Mouse (Mus musculus) stomach, embryonic 16.5 days (tissue): ENCODE measurements around the gene Dnajb6. TPM values are rescaled to one million over a fixed set of nuclear protein-coding genes. Genes with fewer than 3 reads are reported as not detected.
"Not testable (repeated sequence)": the region's sequence is repeated elsewhere in the genome, so short reads cannot be mapped to it uniquely, and the experiment has no call there.

Experiments
- ATAC-seq: fragments of 200-750 bp; cut with Nextera tagmentation; 2 replicates; pipeline ENCODE4 v1.8.0; 2017; ENCODE audit warnings: moderate number of reproducible peaks, moderate TSS enrichment; ENCODE audit not compliant: insufficient read depth, low FRiP score
- H3K27ac ChIP-seq: fragments of 300-500 bp; sonication (generic); 2 replicates; pipeline ENCODE4 v1.5.1; 2014; ENCODE audit warnings: low read length
- H3K27me3 ChIP-seq: fragments of 300-500 bp; sonication (generic); 2 replicates; pipeline ENCODE4 v1.6.1; 2014; ENCODE audit warnings: low read length, control low read depth, mixed read lengths; ENCODE audit not compliant: control insufficient read depth, insufficient read depth
- H3K36me3 ChIP-seq: fragments of 300-500 bp; sonication (generic); 2 replicates; pipeline ENCODE4 v1.6.1; 2014; ENCODE audit warnings: low read length; ENCODE audit not compliant: control insufficient read depth, insufficient read depth
- H3K4me1 ChIP-seq: fragments of 300-500 bp; sonication (generic); 2 replicates; pipeline ENCODE4 v1.6.1; 2014; ENCODE audit warnings: low read length, control low read depth, mixed read lengths; ENCODE audit not compliant: control insufficient read depth, insufficient read depth
- H3K4me2 ChIP-seq: fragments of 300-500 bp; sonication (generic); 2 replicates; pipeline ENCODE4 v1.6.1; 2014; ENCODE audit warnings: low read depth, low read length, mixed read lengths
- H3K4me3 ChIP-seq: fragments of 300-500 bp; sonication (generic); replicated peaks from 2 replicates; pipeline ENCODE4 v1.5.1; 2014; ENCODE audit warnings: mild to moderate bottlenecking, low read length
- H3K9ac ChIP-seq: fragments of 300-500 bp; sonication (generic); 2 replicates; pipeline ENCODE4 v1.6.1; 2014; ENCODE audit warnings: low read length
- H3K9me3 ChIP-seq: fragments of 300-500 bp; sonication (generic); replicated peaks from 2 replicates; pipeline ENCODE4 v1.6.1; 2016; ENCODE audit warnings: low read length, control low read depth; ENCODE audit not compliant: control insufficient read depth
- WGBS: fragments of 180-500 bp; shearing (Covaris S2); extraction: QIAGEN DNeasy Blood & Tissue Kit; methylation state at CpG from one replicate; pipeline ENCODE4 v1.1.7; 2014; 5-methylcytosine and 5-hydroxymethylcytosine counted together
- polyA plus RNA-seq: library from polyadenylated mRNA; unstranded; fragments of >200 nt; fragmentation: Nextera tagmentation; extraction: Ambion mirVana; gene quantifications from 2 replicates; pipeline ENCODE4 v1.2.1, GENCODE M21; 2015

The Dnajb6 gene
- polyA plus RNA-seq, 1 experiment from 2014 or later: 136 TPM

GRCm38 (mm10) chr5:29721159-29721558 lies 14.3 kb upstream of the Dnajb6 start:
- H3K27ac ChIP-seq: no peak overlapping the region
- H3K4me3 ChIP-seq: no peak overlapping the region
- no peak for ATAC-seq
- H3K4me1 ChIP-seq: no peaks in the 10 kb centered on the region
- no peaks in the 10 kb centered on the region for H3K9me3 ChIP-seq
- no peaks in the 10 kb centered on the region for H3K27me3 ChIP-seq
- no peaks in the 10 kb centered on the region for H3K36me3 ChIP-seq
- no peak overlapping the region for H3K4me2 ChIP-seq
- H3K9ac ChIP-seq: no peak overlapping the region
- WGBS: 23% methylated on average over 1 of the region's 1 CpGs

- H3K27ac ChIP-seq: no peak overlapping the region
- no peaks in the 10 kb centered on the region for H3K36me3 ChIP-seq
- no peaks in the 10 kb centered on the region for H3K4me1 ChIP-seq
- H3K9ac ChIP-seq: no peak overlapping the region
- no peaks in the 10 kb centered on the region for H3K27me3 ChIP-seq
- 83% methylated on average over 2 of the region's 2 CpGs for WGBS
- no peak overlapping the region for H3K4me3 ChIP-seq
- no peak for ATAC-seq
- H3K9me3 ChIP-seq: no peaks in the 10 kb centered on the region
- no peak overlapping the region for H3K4me2 ChIP-seq
Observed at GRCm38 (mm10) chr5:29725369-29725768, 10.1 kb upstream of the Dnajb6 start.

GRCm38 (mm10) chr5:29726070-29726469 lies 9.4 kb upstream of the Dnajb6 start:
- H3K9me3 ChIP-seq, H3K27ac ChIP-seq, ATAC-seq, H3K4me3 ChIP-seq, H3K4me1 ChIP-seq, H3K4me2 ChIP-seq, H3K27me3 ChIP-seq, H3K36me3 ChIP-seq, H3K9ac ChIP-seq: not testable (repeated sequence)
- WGBS: 86% methylated on average over 5 of the region's 5 CpGs

- no peaks in the 10 kb centered on the region for H3K27me3 ChIP-seq
- peak overlapping the region; percentile 99 for H3K27ac ChIP-seq
- H3K9ac ChIP-seq: peak overlapping the region; percentile 99
- ATAC-seq: no peak
- WGBS: 42% methylated on average over 6 of the region's 6 CpGs
- H3K36me3 ChIP-seq: no peaks in the 10 kb centered on the region
- H3K4me3 ChIP-seq: peak overlapping the region; percentile 99
- H3K4me1 ChIP-seq: peaks cover 13% of the 10 kb centered on the region
- no peaks in the 10 kb centered on the region for H3K9me3 ChIP-seq
- H3K4me2 ChIP-seq: peak overlapping the region; percentile 81
Observed at GRCm38 (mm10) chr5:29734831-29735510, 517 bp upstream of the Dnajb6 start.

GRCm38 (mm10) chr5:29736073-29736900 lies 799 bp downstream of the Dnajb6 start:
- no peaks in the 10 kb centered on the region for H3K9me3 ChIP-seq
- H3K4me3 ChIP-seq: peak overlapping the region; percentile 99
- peak overlapping the region; percentile 99 for H3K9ac ChIP-seq
- peak; percentile 45 for ATAC-seq
- peak overlapping the region; percentile 99 for H3K27ac ChIP-seq
- under 1% methylated on average over 48 of the region's 48 CpGs for WGBS
- no peaks in the 10 kb centered on the region for H3K27me3 ChIP-seq
- peaks cover 13% of the 10 kb centered on the region for H3K4me1 ChIP-seq
- peak overlapping the region; percentile 81 for H3K4me2 ChIP-seq
- H3K36me3 ChIP-seq: no peaks in the 10 kb centered on the region

GRCm38 (mm10) chr5:29736942-29737341 lies 1.5 kb downstream of the Dnajb6 start:
- Histone ChIP-seq H3K9ac (peak overlapping the region; percentile 99), H3K4me3 (peak overlapping the region; percentile 99), H3K27ac (no peak overlapping the region), H3K36me3 (no peaks in the 10 kb centered on the region), H3K27me3 (no peaks in the 10 kb centered on the region), H3K9me3 (no peaks in the 10 kb centered on the region), H3K4me1 (peaks cover 13% of the 10 kb centered on the region), H3K4me2 (peak overlapping the region; percentile 81)
- 36% methylated on average over 9 of the region's 9 CpGs for WGBS
- no peak for ATAC-seq

- ATAC-seq: no peak
- H3K27me3 ChIP-seq: no peaks in the 10 kb centered on the region
- peak overlapping the region; percentile 99; the same call in 1 of the 2 replicates for H3K4me3 ChIP-seq
- H3K4me1 ChIP-seq: peaks cover 13% of the 10 kb centered on the region
- H3K36me3 ChIP-seq: 0 out of 2 replicates have a peak, but pooled peaks cover 2% of the 10 kb centered on the region
- H3K9me3 ChIP-seq: no peaks in the 10 kb centered on the region
- no peak overlapping the region for H3K9ac ChIP-seq
- H3K27ac ChIP-seq: no peak overlapping the region
- peak overlapping the region; percentile 81 for H3K4me2 ChIP-seq
- 84% methylated on average over 5 of the region's 5 CpGs for WGBS
Observed at GRCm38 (mm10) chr5:29737471-29737870, 2.0 kb downstream of the Dnajb6 start.

GRCm38 (mm10) chr5:29738076-29738475 lies 2.6 kb downstream of the Dnajb6 start:
- Histone ChIP-seq H3K9ac (no peak overlapping the region), H3K27ac (no peak overlapping the region), H3K4me2 (no peak overlapping the region), H3K36me3 (peaks cover 5% of the 10 kb centered on the region; the same call in 1 of the 2 replicates), H3K9me3 (no peaks in the 10 kb centered on the region), H3K27me3 (no peaks in the 10 kb centered on the region), H3K4me1 (peaks cover 13% of the 10 kb centered on the region), H3K4me3 (no peak overlapping the region)
- ATAC-seq: no peak
- 77% methylated on average over 4 of the region's 4 CpGs for WGBS

- H3K9ac ChIP-seq: no peak overlapping the region
- no peak overlapping the region for H3K4me2 ChIP-seq
- 77% methylated on average over 1 of the region's 1 CpGs for WGBS
Observed at GRCm38 (mm10) chr5:29740651-29741050, 5.2 kb downstream of the Dnajb6 start.

More at GRCm38 (mm10) chr5:29740651-29741050, 5.2 kb downstream of the Dnajb6 start:
- Histone ChIP-seq H3K9me3 (no peaks in the 10 kb centered on the region), H3K4me3 (no peak overlapping the region), H3K36me3 (peaks cover 5% of the 10 kb centered on the region; the same call in 1 of the 2 replicates), H3K27ac (no peak overlapping the region), H3K27me3 (no peaks in the 10 kb centered on the region), H3K4me1 (peaks cover 13% of the 10 kb centered on the region)
- no peak for ATAC-seq
